Comparison of ENCODE assay signal across 34 mouse cellular contexts in genomic region chr19:60520131-60520530, GRCm38 (mm10). TPM values are rescaled to one million over a fixed set of nuclear protein-coding genes. Genes with fewer than 3 reads are reported as not detected.
A peak's percentile ranks its signal among the peaks of the same experiment; 100 is the strongest.
DNase-seq lines count a peak whose midpoint lies in the region; ATAC-seq lines count a peak whose summit lies in the region.
"Had no signal": no experiment of that assay in that cellular context is flagged by ENCODE, and none has a peak within 500 bp of the region (broad histone marks: within the 10 kb centered on the region; RNA-seq: fewer than 3 reads in every experiment).

No protein-coding gene starts in this region.

- peak; percentile 47 for DNase-seq in thymus, postnatal 0 days (ENCODE audit: low spot score)
- no peak for DNase-seq in thymus, postnatal 14 days
- peak; percentile 16 for DNase-seq in MEL-GATA-1-ER (ENCODE audit: extremely low read depth, low read depth)
- peak; percentile 5 for DNase-seq in induced T-regulatory cell, adult 2 months (ENCODE audit: low read depth)
- DNase-seq in hindbrain, embryonic 14.5 days (ENCODE audit: low spot score), result no peak
- DNase-seq in layer of hippocampus, postnatal 25 days (ENCODE audit: extremely low spot score in 1 of 2, low spot score in 1 of 2), result no peak
- DNase-seq in frontal cortex, postnatal 36 days (ENCODE audit: low spot score in 2 of 2), result no peak
- DNase-seq: adrenal gland, adult 2 months; cerebellum, adult 18-20 months; cerebellum, postnatal 25 days; embryo, embryonic 11 days; gastrocnemius, postnatal 36 days; heart, postnatal 36 days; kidney, postnatal 25 days; layer of hippocampus, postnatal 36 days; liver, embryonic 13.5 days; lung, adult 2 months; lung, postnatal 36 days had no signal

- WGBS in hindbrain, embryonic 14.5 days, result 88% methylated on average over 3 of the region's 3 CpGs

- no peaks in the 10 kb centered on the region for H3K4me1 ChIP-seq in hindbrain, embryonic 14.5 days (replicated peaks; ENCODE audit: control insufficient read depth, insufficient read depth, low read length)
- H3K4me1 ChIP-seq: embryonic facial prominence, embryonic 13.5 days; forebrain, embryonic 12.5 days; limb, embryonic 13.5 days; liver, embryonic 13.5 days; neural tube, embryonic 15.5 days had no signal

- H3K9me3 ChIP-seq in hindbrain, embryonic 14.5 days (ENCODE audit: control insufficient read depth, low read length), result no peaks in the 10 kb centered on the region
- H3K9me3 ChIP-seq: embryonic facial prominence, embryonic 13.5 days; forebrain, embryonic 12.5 days; liver, embryonic 13.5 days; neural tube, embryonic 15.5 days had no signal

- ATAC-seq in hindbrain, embryonic 14.5 days (ENCODE audit: low FRiP score), result no peak
- ATAC-seq: hindbrain, embryonic 16.5 days; intestine, postnatal 0 days; midbrain, embryonic 16.5 days; Patski had no signal

- no peaks in the 10 kb centered on the region for H3K27me3 ChIP-seq in hindbrain, embryonic 14.5 days (ENCODE audit: control insufficient read depth, insufficient read depth, low read length)
- H3K27me3 ChIP-seq: embryonic facial prominence, embryonic 13.5 days; forebrain, embryonic 12.5 days; limb, embryonic 13.5 days; liver, embryonic 13.5 days; neural tube, embryonic 15.5 days; Patski had no signal

- H3K4me2 ChIP-seq in hindbrain, embryonic 14.5 days (replicated peaks), result no peak overlapping the region
- H3K4me2 ChIP-seq: embryonic facial prominence, embryonic 13.5 days; forebrain, embryonic 12.5 days; limb, embryonic 13.5 days; liver, embryonic 13.5 days; neural tube, embryonic 15.5 days had no signal

- H3K9ac ChIP-seq in hindbrain, embryonic 14.5 days, result no peak overlapping the region
- H3K9ac ChIP-seq: embryonic facial prominence, embryonic 13.5 days; forebrain, embryonic 12.5 days; limb, embryonic 13.5 days; liver, embryonic 13.5 days; neural tube, embryonic 15.5 days had no signal

- no peaks in the 10 kb centered on the region for H3K36me3 ChIP-seq in hindbrain, embryonic 14.5 days (replicated peaks; ENCODE audit: control insufficient read depth, insufficient read depth)
- H3K36me3 ChIP-seq: embryonic facial prominence, embryonic 13.5 days; limb, embryonic 13.5 days; liver, embryonic 13.5 days; neural tube, embryonic 15.5 days had no signal

- H3K4me3 ChIP-seq in hindbrain, embryonic 14.5 days (replicated peaks; ENCODE audit: low read length), result no peak overlapping the region
- H3K4me3 ChIP-seq: embryonic facial prominence, embryonic 13.5 days; erythroblast, embryonic 14.5 days; forebrain, embryonic 12.5 days; layer of hippocampus, adult 2 months; limb, embryonic 13.5 days; liver, embryonic 13.5 days; neural tube, embryonic 15.5 days had no signal

- H3K27ac ChIP-seq in hindbrain, embryonic 14.5 days, result no peak overlapping the region
- H3K27ac ChIP-seq: embryonic facial prominence, embryonic 13.5 days; forebrain, embryonic 12.5 days; layer of hippocampus, adult 2 months; limb, embryonic 13.5 days; liver, embryonic 13.5 days; neural tube, embryonic 15.5 days had no signal

RNA-seq across cellular contexts. Expression of gene Prlhr, which starts 52.0 kb away (rescaled TPM):
- not detected in 2 replicates for polyA plus RNA-seq in thymus, postnatal 0 days (2015; fragmentation: Nextera tagmentation; extraction: Ambion mirVana)
- polyA plus RNA-seq in hindbrain, embryonic 14.5 days (2014; fragmentation: Nextera tagmentation; extraction: Ambion mirVana), result 0.30 and 0.32 TPM in 2 replicates
- under 1 TPM; 0.23 to 0.27 TPM for total RNA-seq in layer of hippocampus, postnatal 25 days (2021)
- total RNA-seq: gastrocnemius, adult 18-20 months; gastrocnemius, postnatal 36 days; heart, adult 8-10 months; heart, postnatal 36 days; layer of hippocampus, postnatal 36 days had no signal
- polyA plus RNA-seq: C2C12; embryonic facial prominence, embryonic 13.5 days; erythroblast, embryonic 14.5 days; forebrain, embryonic 12.5 days; heart, embryonic 14.5 days; intestine, postnatal 0 days; kidney, embryonic 14.5 days; limb, embryonic 13.5 days; liver, embryonic 13.5 days; lung, adult 2 months; Patski; stomach, embryonic 14.5 days had no signal

Comparison
In these comparisons a context has a peak if more than half of its experiments do, and no peak if none do; other contexts are left out.
1. DNase-seq: peak in thymus, postnatal 0 days (single experiment), MEL-GATA-1-ER (single experiment) and induced T-regulatory cell, adult 2 months (single experiment); none in thymus, postnatal 14 days (single experiment), hindbrain, embryonic 14.5 days (single experiment), layer of hippocampus, postnatal 25 days (0 of 2) and frontal cortex, postnatal 36 days (0 of 2).